Comparison of ENCODE assay signal across 8 mouse cellular contexts in genomic region chr2:118926361-118926997, GRCm38 (mm10). TPM values are rescaled to one million over a fixed set of nuclear protein-coding genes. Genes with fewer than 3 reads are reported as not detected.
DNase-seq lines count a peak whose midpoint lies in the region; ATAC-seq and TF ChIP-seq lines count a peak whose summit lies in the region.

Gene Chst14, plus strand, starts transcription at chr2:118926496.

- ATAC-seq in midbrain, embryonic 15.5 days (replicated peaks): peak; percentile 80

- no peak for TF ChIP-seq POLR2A in cortical plate, adult 2 months (IDR thresholded peaks at IDR 0.05; ENCODE audit: extremely low read depth, insufficient read depth, low read length)

- H3K27me3 ChIP-seq in midbrain, embryonic 15.5 days (replicated peaks): no peaks in the 10 kb centered on the region

- H3K9me3 ChIP-seq in midbrain, embryonic 15.5 days: no peaks in the 10 kb centered on the region

- intact Hi-C loops in gastrocnemius, postnatal 36 days (cut with DNase I): no loop called here

- 2% methylated on average over 43 of the region's 47 CpGs for whole genome bisulfite sequencing in midbrain, embryonic 15.5 days

- peak within 1 kb of the TSS; percentile 60 for H3K9ac ChIP-seq in midbrain, embryonic 15.5 days

- H3K4me3 ChIP-seq in cortical plate, adult 2 months (ENCODE audit: insufficient read depth, low read length): peak within 1 kb of the TSS; percentile 40
- peak within 1 kb of the TSS; percentile 53 for H3K4me3 ChIP-seq in midbrain, embryonic 15.5 days

- DNase-seq in urinary bladder, adult 18-20 months (ENCODE audit: low spot score in 2 of 2): peak; percentile 64 to 65
- DNase-seq in urinary bladder, postnatal 10 days (ENCODE audit: low spot score): no peak
- peak; percentile 65 to 74 for DNase-seq in gastrocnemius, postnatal 36 days
- peak; percentile 83 for DNase-seq in induced T-regulatory cell, adult 2 months (ENCODE audit: low read depth)
- peak; percentile 88 for DNase-seq in liver
- DNase-seq in spleen, postnatal 36 days (ENCODE audit: low spot score in 2 of 2): peak; percentile 79

- peaks cover 10% of the 10 kb centered on the region for H3K36me3 ChIP-seq in midbrain, embryonic 15.5 days (replicated peaks)

- H3K27ac ChIP-seq in cortical plate, adult 2 months (ENCODE audit: insufficient read depth, low read length): no peak within 1 kb of the TSS
- no peak within 1 kb of the TSS for H3K27ac ChIP-seq in midbrain, embryonic 15.5 days

- H3K4me2 ChIP-seq in midbrain, embryonic 15.5 days: peak within 1 kb of the TSS; percentile 92

- TF ChIP-seq CTCF in cortical plate, adult 2 months (IDR thresholded peaks at IDR 0.05; ENCODE audit: extremely low read depth, insufficient read depth, low read length): no peak

- H3K4me1 ChIP-seq in cortical plate, adult 2 months (ENCODE audit: control insufficient read depth, insufficient read depth, low read length): peaks cover 4% of the 10 kb centered on the region; the same call in 1 of the 2 replicates
- peaks cover 19% of the 10 kb centered on the region for H3K4me1 ChIP-seq in midbrain, embryonic 15.5 days

RNA-seq across cellular contexts. Expression of gene Chst14, which starts in this region (rescaled TPM):
- 2.8 and 3.1 TPM in 2 replicates for polyA plus RNA-seq in cortical plate, adult 2 months (2012; rRNA removed)
- total RNA-seq in gastrocnemius, postnatal 36 days (2021): 1 to 10 TPM; 2.6 to 2.9 TPM
- polyA plus RNA-seq in midbrain, embryonic 15.5 days (2015; fragmentation: Nextera tagmentation; extraction: Ambion mirVana): 4.7 and 6.0 TPM in 2 replicates
